Mouse (Mus musculus) midbrain, embryonic 16.5 days (tissue): ENCODE data around the gene Gcc2. TPM values are rescaled to one million over a fixed set of nuclear protein-coding genes. Genes with fewer than 3 reads are reported as not detected.
"Not testable (repeated sequence)": the region's sequence is repeated elsewhere in the genome, so short reads cannot be mapped to it uniquely, and the experiment has no call there.

Experiments used
- ATAC-seq: fragments of 200-750 bp; cut with Nextera tagmentation; 2 replicates; pipeline ENCODE4 v1.8.0; 2017; ENCODE audit warnings: moderate TSS enrichment
- H3K27ac ChIP-seq: fragments of 300-500 bp; sonication (generic); 2 replicates; pipeline ENCODE4 v1.5.1; 2014; ENCODE audit warnings: mild to moderate bottlenecking, low read length, mixed read lengths
- H3K27me3 ChIP-seq: fragments of 300-500 bp; sonication (generic); 2 replicates; pipeline ENCODE4 v1.6.1; 2014; ENCODE audit warnings: low read depth, low read length, mixed read lengths; ENCODE audit not compliant: control insufficient read depth, insufficient read depth
- H3K36me3 ChIP-seq: fragments of 300-500 bp; sonication (generic); 2 replicates; pipeline ENCODE4 v1.6.1; 2014; ENCODE audit warnings: mild to moderate bottlenecking, low read length, moderate library complexity, mixed read lengths; ENCODE audit not compliant: control insufficient read depth, insufficient read depth
- H3K4me1 ChIP-seq: fragments of 300-500 bp; sonication (generic); 2 replicates; pipeline ENCODE4 v1.6.1; 2014; ENCODE audit warnings: mild to moderate bottlenecking, low read length, mixed read lengths; ENCODE audit not compliant: control insufficient read depth, insufficient read depth
- H3K4me2 ChIP-seq: fragments of 300-500 bp; sonication (generic); 2 replicates; pipeline ENCODE4 v1.6.1; 2014; ENCODE audit warnings: mild to moderate bottlenecking, low read length, mixed read lengths
- H3K4me3 ChIP-seq: fragments of 300-500 bp; sonication (generic); 2 replicates; pipeline ENCODE4 v1.5.1; 2014; ENCODE audit warnings: low read depth, mild to moderate bottlenecking, low read length, moderate library complexity, mixed read lengths
- H3K9ac ChIP-seq: fragments of 300-500 bp; sonication (generic); 2 replicates; pipeline ENCODE4 v1.6.1; 2014; ENCODE audit warnings: low read depth, low read length, mixed read lengths
- H3K9me3 ChIP-seq: fragments of 300-500 bp; sonication (generic); replicated peaks from 2 replicates; pipeline ENCODE4 v1.6.1; 2014; ENCODE audit warnings: mild to moderate bottlenecking, low read length, mixed read lengths; ENCODE audit not compliant: control insufficient read depth, poor library complexity, severe bottlenecking
- WGBS: fragments of 180-500 bp; shearing (Covaris S2); extraction: QIAGEN DNeasy Blood & Tissue Kit; methylation state at CpG from one replicate; pipeline ENCODE4 v1.1.7; 2014; 5-methylcytosine and 5-hydroxymethylcytosine counted together
- polyA plus RNA-seq: library from polyadenylated mRNA; unstranded; fragments of >200 nt; fragmentation: Nextera tagmentation; extraction: Ambion mirVana; gene quantifications from 2 replicates; pipeline ENCODE4 v1.2.1, GENCODE M21; 2015

The Gcc2 gene
- polyA plus RNA-seq, 1 experiment from 2014 or later: 79.5 TPM

- Histone ChIP-seq H3K36me3 (no peaks in the 10 kb centered on the region), H3K27me3 (no peaks in the 10 kb centered on the region), H3K9ac (no peak within 1 kb of the TSS), H3K4me1 (no peaks in the 10 kb centered on the region), H3K4me3 (no peak within 1 kb of the TSS), H3K4me2 (no peak within 1 kb of the TSS), H3K9me3 (peaks cover 8% of the 10 kb centered on the region), H3K27ac (no peak within 1 kb of the TSS)
- WGBS: 92% methylated on average over 10 of the region's 10 CpGs
- no peak for ATAC-seq
These were observed 18.7 kb upstream of the Gcc2 start, which contains the start of gene Gm4981 for GRCm38 (mm10) chr10:58236613-58237012. Gene Gm4981 (minus strand): TSS chr10:58236701.

GRCm38 (mm10) chr10:58238984-58239740, 16.1 kb upstream of the Gcc2 start:
- not testable (repeated sequence) for H3K4me3 ChIP-seq, H3K36me3 ChIP-seq, H3K9ac ChIP-seq, H3K4me1 ChIP-seq, H3K27me3 ChIP-seq, H3K4me2 ChIP-seq, H3K27ac ChIP-seq, H3K9me3 ChIP-seq
- WGBS: 85% methylated on average over 8 of the region's 8 CpGs
- peak; percentile 82 for ATAC-seq

GRCm38 (mm10) chr10:58249535-58249934, 5.8 kb upstream of the Gcc2 start:
- Histone ChIP-seq H3K27ac (no peak overlapping the region), H3K4me1 (peaks cover 4% of the 10 kb centered on the region), H3K4me3 (no peak overlapping the region), H3K9me3 (0 out of 2 replicates have a peak, but pooled peaks cover 2% of the 10 kb centered on the region), H3K9ac (no peak overlapping the region), H3K36me3 (no peaks in the 10 kb centered on the region), H3K27me3 (no peaks in the 10 kb centered on the region), H3K4me2 (no peak overlapping the region)
- ATAC-seq: no peak
- WGBS: 11% methylated on average over 1 of the region's 1 CpGs

- H3K27ac ChIP-seq: no peak overlapping the region
- peak overlapping the region; percentile 85 for H3K4me3 ChIP-seq
These were observed 592 bp upstream of the Gcc2 start for GRCm38 (mm10) chr10:58254635-58255175.

GRCm38 (mm10) chr10:58255954-58256353, 657 bp downstream of the Gcc2 start:
- 10% methylated on average over 4 of the region's 4 CpGs for WGBS
- Histone ChIP-seq H3K9me3 (no peaks in the 10 kb centered on the region), H3K4me2 (peak overlapping the region; percentile 72), H3K36me3 (peaks cover 8% of the 10 kb centered on the region; the same call in 1 of the 2 replicates), H3K4me3 (peak overlapping the region; percentile 85), H3K9ac (peak overlapping the region; percentile 87), H3K27ac (no peak overlapping the region), H3K4me1 (peaks cover 18% of the 10 kb centered on the region), H3K27me3 (no peaks in the 10 kb centered on the region)
- no peak for ATAC-seq

More at GRCm38 (mm10) chr10:58254635-58255175, 592 bp upstream of the Gcc2 start:
- Histone ChIP-seq H3K4me1 (peaks cover 18% of the 10 kb centered on the region), H3K36me3 (peaks cover 5% of the 10 kb centered on the region; the same call in 1 of the 2 replicates), H3K27me3 (no peaks in the 10 kb centered on the region), H3K9me3 (no peaks in the 10 kb centered on the region), H3K9ac (peak overlapping the region; percentile 87), H3K4me2 (peak overlapping the region; percentile 72)
- 19% methylated on average over 6 of the region's 6 CpGs for WGBS
- ATAC-seq: peak; percentile 54

GRCm38 (mm10) chr10:58258466-58258865, 3.2 kb downstream of the Gcc2 start:
- WGBS: 81% methylated on average over 5 of the region's 5 CpGs
- no peak for ATAC-seq
- peaks cover 18% of the 10 kb centered on the region for H3K4me1 ChIP-seq

GRCm38 (mm10) chr10:58282238-58282637, 26.9 kb downstream of the Gcc2 start:
- 96% methylated on average over 7 of the region's 7 CpGs for WGBS
- no peak overlapping the region for H3K9ac ChIP-seq
- H3K27ac ChIP-seq: no peak overlapping the region
- no peaks in the 10 kb centered on the region for H3K4me1 ChIP-seq
- no peak overlapping the region for H3K4me3 ChIP-seq
- H3K4me2 ChIP-seq: no peak overlapping the region
- no peaks in the 10 kb centered on the region for H3K27me3 ChIP-seq
- no peak for ATAC-seq
- no peaks in the 10 kb centered on the region for H3K9me3 ChIP-seq
- H3K36me3 ChIP-seq: peaks cover 38% of the 10 kb centered on the region

More at GRCm38 (mm10) chr10:58258466-58258865, 3.2 kb downstream of the Gcc2 start:
- no peak overlapping the region for H3K4me3 ChIP-seq
- H3K9ac ChIP-seq: no peak overlapping the region
- no peak overlapping the region for H3K27ac ChIP-seq
- H3K27me3 ChIP-seq: no peaks in the 10 kb centered on the region
- no peaks in the 10 kb centered on the region for H3K9me3 ChIP-seq
- H3K4me2 ChIP-seq: no peak overlapping the region
- peaks cover 13% of the 10 kb centered on the region for H3K36me3 ChIP-seq

GRCm38 (mm10) chr10:58290742-58291141, 35.4 kb downstream of the Gcc2 start:
- no peak overlapping the region for H3K4me3 ChIP-seq
- H3K4me1 ChIP-seq: no peaks in the 10 kb centered on the region
- no peak for ATAC-seq
- H3K9me3 ChIP-seq: no peaks in the 10 kb centered on the region
- 94% methylated on average over 3 of the region's 3 CpGs for WGBS
- no peak overlapping the region for H3K9ac ChIP-seq
- H3K27ac ChIP-seq: no peak overlapping the region
- peaks cover 55% of the 10 kb centered on the region for H3K36me3 ChIP-seq
- H3K27me3 ChIP-seq: no peaks in the 10 kb centered on the region
- H3K4me2 ChIP-seq: no peak overlapping the region

GRCm38 (mm10) chr10:58294246-58294645, 38.9 kb downstream of the Gcc2 start:
- Histone ChIP-seq H3K27me3 (no peaks in the 10 kb centered on the region), H3K27ac (no peak overlapping the region), H3K4me2 (no peak overlapping the region), H3K4me1 (no peaks in the 10 kb centered on the region), H3K4me3 (no peak overlapping the region), H3K9ac (no peak overlapping the region), H3K36me3 (peaks cover 71% of the 10 kb centered on the region), H3K9me3 (no peaks in the 10 kb centered on the region)
- ATAC-seq: no peak
- 92% methylated on average over 3 of the region's 3 CpGs for WGBS
